Mouse (Mus musculus) forebrain, embryonic 16.5 days (tissue): ENCODE results near the gene Arhgef19. TPM values are rescaled to one million over a fixed set of nuclear protein-coding genes. Genes with fewer than 3 reads are reported as not detected.

ENCODE experiments used
- ATAC-seq: fragments of 200-750 bp; cut with Nextera tagmentation; 2 replicates; pipeline ENCODE4 v1.8.0; 2017; ENCODE audit warnings: mild to moderate bottlenecking, moderate library complexity
- H3K27ac ChIP-seq: fragments of 300-500 bp; sonication (generic); 2 replicates; pipeline ENCODE4 v1.5.1; 2014; ENCODE audit warnings: low read length, control low read depth
- H3K27me3 ChIP-seq: fragments of 300-500 bp; sonication (generic); replicated peaks from 2 replicates; pipeline ENCODE4 v1.6.1; 2014; ENCODE audit warnings: low read length; ENCODE audit not compliant: control insufficient read depth, insufficient read depth
- H3K36me3 ChIP-seq: fragments of 300-500 bp; sonication (generic); 2 replicates; pipeline ENCODE4 v1.6.1; 2014; ENCODE audit not compliant: control insufficient read depth, insufficient read depth
- H3K4me1 ChIP-seq: fragments of 300-500 bp; sonication (generic); replicated peaks from 2 replicates; pipeline ENCODE4 v1.6.1; 2014; ENCODE audit warnings: low read length; ENCODE audit not compliant: control insufficient read depth, insufficient read depth
- H3K4me2 ChIP-seq: fragments of 300-500 bp; sonication (generic); 2 replicates; pipeline ENCODE4 v1.6.1; 2014; ENCODE audit warnings: mild to moderate bottlenecking, low read length, control low read depth
- H3K4me3 ChIP-seq: fragments of 300-500 bp; sonication (generic); replicated peaks from 2 replicates; pipeline ENCODE4 v1.5.1; 2014; ENCODE audit warnings: mild to moderate bottlenecking, low read length, control low read depth
- H3K9ac ChIP-seq: fragments of 300-500 bp; sonication (generic); replicated peaks from 2 replicates; pipeline ENCODE4 v1.6.1; 2014; ENCODE audit warnings: low read depth, low read length, control low read depth
- H3K9me3 ChIP-seq: fragments of 300-500 bp; sonication (generic); 2 replicates; pipeline ENCODE4 v1.6.1; 2016; ENCODE audit warnings: low read length; ENCODE audit not compliant: control insufficient read depth
- WGBS: fragments of 180-500 bp; shearing (Covaris S2); extraction: QIAGEN DNeasy Blood & Tissue Kit; methylation state at CpG from one replicate; pipeline ENCODE4 v1.1.7; 2014; 5-methylcytosine and 5-hydroxymethylcytosine counted together
- polyA plus RNA-seq: library from polyadenylated mRNA; unstranded; fragments of >200 nt; fragmentation: Nextera tagmentation; extraction: Ambion mirVana; gene quantifications from 2 replicates; pipeline ENCODE4 v1.2.1, GENCODE M21; 2015

Gene Arhgef19
- 0.71 and 1.1 TPM in 2 replicates for polyA plus RNA-seq

DNA sequence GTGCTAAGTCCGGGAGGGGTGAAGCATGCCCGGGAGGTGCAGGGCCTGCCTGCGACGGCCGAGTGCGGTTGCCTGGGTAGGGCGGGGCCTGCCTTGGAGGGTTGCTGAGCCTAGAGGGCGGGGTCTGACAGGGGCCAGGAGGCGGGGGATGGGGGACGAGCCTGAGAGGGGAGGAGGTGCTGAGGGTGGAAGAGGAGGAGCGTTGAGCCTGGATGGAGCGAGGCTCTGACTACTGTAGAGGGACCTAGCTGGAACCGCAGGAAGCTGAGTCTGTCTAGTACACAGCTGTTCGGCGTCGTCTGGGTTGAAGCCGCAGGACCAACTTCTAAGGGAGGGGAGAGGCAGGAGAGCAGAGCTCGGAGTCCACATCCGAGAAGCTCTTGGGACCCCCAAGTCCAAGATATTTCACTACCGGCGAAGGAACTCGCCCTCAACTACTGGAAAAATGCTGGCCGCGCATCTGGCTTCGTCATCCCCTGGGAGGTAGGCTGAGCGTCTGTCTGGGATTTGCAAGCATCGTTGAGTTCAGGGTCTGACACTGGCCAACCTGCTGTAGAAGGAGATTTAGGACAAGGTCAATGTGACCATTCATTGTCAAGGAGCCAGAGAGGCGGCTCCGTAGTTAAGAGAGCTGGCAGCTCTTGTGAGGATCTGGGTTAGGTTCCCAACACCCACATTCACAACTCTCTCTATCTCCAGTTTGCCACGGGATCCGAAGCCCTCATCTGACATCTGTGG is at the start of gene Arhgef19:
Arhgef19 (plus strand) TSS at position 112 of the 738 bp plus-strand sequence.
- H3K4me1 ChIP-seq = peaks cover 26% of the 10 kb centered on the region
- peak; percentile 89 for ATAC-seq
- H3K4me3 ChIP-seq = peak within 1 kb of the TSS; percentile 37
- H3K4me2 ChIP-seq = peak within 1 kb of the TSS; percentile 56
- no peak within 1 kb of the TSS for H3K27ac ChIP-seq
- H3K9me3 ChIP-seq = no peaks in the 10 kb centered on the region
- H3K36me3 ChIP-seq = no peaks in the 10 kb centered on the region
- 2% methylated on average over 31 of the region's 31 CpGs for WGBS
- H3K27me3 ChIP-seq = peaks cover 14% of the 10 kb centered on the region
- peak within 1 kb of the TSS; percentile 23 for H3K9ac ChIP-seq

DNA sequence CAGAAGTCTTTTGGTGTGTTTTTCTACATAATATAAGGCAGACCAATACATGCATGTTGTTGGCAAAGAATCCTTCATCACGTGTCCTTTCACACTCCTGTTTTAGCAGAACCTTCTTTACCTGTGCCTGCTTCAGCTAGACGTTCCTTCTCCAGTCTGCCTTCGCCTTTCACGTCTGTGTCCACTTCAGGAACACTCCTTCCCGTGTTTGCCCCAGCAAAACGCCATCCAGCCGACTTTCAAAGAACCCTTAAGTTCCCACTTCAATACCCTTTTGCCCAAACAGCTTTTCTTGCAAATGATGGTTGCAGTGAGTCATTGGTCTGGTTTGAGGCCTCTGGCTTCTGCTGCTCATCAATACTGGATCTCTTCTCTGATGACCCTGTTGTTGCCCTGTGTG is 48.0 kb upstream of the Arhgef19 start:
- WGBS = 92% methylated on average over 7 of the region's 7 CpGs
- H3K4me3 ChIP-seq = no peak overlapping the region
- H3K27me3 ChIP-seq = no peaks in the 10 kb centered on the region
- no peak overlapping the region for H3K4me2 ChIP-seq
- no peak overlapping the region for H3K27ac ChIP-seq
- ATAC-seq = no peak
- peaks cover 8% of the 10 kb centered on the region for H3K36me3 ChIP-seq
- H3K9ac ChIP-seq = no peak overlapping the region
- no peaks in the 10 kb centered on the region for H3K4me1 ChIP-seq
- no peaks in the 10 kb centered on the region for H3K9me3 ChIP-seq

DNA sequence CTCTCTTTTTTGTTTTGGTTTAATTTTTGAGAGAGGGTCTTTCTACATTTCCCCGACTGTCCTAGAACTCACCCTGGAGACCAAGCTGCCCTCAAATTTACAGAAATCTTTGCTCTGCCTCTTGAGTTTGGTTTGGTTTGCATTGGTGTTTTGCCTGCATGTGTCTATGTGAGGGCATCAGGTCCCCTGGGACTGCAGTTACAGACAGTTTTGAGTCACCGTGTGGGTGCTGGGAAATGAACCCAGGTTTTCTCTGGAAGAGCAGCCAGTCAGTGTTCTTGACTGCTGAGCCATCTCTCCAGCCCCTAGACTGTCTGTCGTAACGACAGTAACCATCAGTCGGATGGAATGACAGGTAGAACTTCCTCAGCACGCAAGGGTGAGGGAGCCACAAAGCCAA is 44.7 kb upstream of the Arhgef19 start:
- Histone ChIP-seq H3K27ac (no peak overlapping the region), H3K4me3 (no peak overlapping the region), H3K9me3 (no peaks in the 10 kb centered on the region), H3K4me2 (no peak overlapping the region), H3K9ac (no peak overlapping the region), H3K27me3 (no peaks in the 10 kb centered on the region), H3K36me3 (peaks cover 18% of the 10 kb centered on the region), H3K4me1 (no peaks in the 10 kb centered on the region)
- ATAC-seq = no peak
- 90% methylated on average over 6 of the region's 6 CpGs for WGBS

DNA sequence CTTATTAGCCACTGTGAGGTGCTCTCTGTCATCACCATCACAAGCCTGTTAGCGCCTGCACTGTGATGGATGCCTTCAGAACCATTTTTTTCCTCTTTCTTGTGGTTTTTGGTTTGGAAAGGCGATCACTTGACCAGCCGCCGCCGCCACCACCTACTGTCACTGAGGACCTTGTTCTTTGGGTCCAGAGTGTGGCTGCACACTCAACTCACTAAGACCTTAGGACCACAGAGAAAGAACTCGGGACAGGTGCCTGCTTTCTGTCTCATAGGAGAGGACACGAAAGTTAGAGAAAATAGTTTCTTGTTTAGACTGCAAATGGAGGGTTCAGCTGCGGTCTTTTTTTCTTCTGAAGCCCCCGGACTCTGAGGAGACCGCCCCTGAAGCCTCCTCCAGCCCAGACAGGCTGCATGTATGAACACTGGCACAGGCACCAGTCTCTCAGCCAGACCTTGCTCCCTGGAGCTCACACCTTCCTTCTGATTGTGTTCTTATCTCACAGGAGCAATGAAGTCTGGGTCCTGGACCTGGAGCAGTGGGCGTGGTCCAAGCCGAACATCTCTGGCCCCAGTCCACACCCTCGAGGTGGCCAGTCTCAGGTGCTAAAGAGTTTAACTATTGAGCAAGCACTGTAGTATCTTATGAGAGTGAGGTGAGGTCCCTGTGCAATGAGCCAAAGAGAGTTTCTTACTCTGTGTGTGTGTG is 42.2 kb upstream of the Arhgef19 start:
- Histone ChIP-seq H3K9me3 (no peaks in the 10 kb centered on the region), H3K27me3 (no peaks in the 10 kb centered on the region), H3K4me2 (no peak overlapping the region), H3K36me3 (peaks cover 22% of the 10 kb centered on the region), H3K9ac (no peak overlapping the region), H3K4me3 (no peak overlapping the region), H3K4me1 (no peaks in the 10 kb centered on the region), H3K27ac (no peak overlapping the region)
- WGBS = 95% methylated on average over 13 of the region's 13 CpGs
- ATAC-seq = no peak

DNA sequence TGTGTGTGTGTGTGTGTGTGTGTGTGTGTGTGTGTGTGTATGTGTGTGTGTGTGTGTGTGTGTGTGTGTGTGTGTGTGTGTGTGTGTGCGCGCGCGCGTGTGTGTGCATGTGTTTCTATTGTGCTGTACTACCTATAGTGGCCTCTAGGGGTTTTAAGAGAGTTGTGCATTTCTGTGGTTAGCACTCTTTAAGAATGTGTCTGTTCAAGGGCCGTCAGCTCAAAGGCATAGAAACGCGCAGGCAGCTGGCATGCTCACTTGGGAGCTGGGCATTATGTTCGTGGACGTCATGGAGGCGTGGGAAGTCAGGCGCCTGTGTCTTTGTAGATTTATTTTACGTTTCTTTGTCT is 41.6 kb upstream of the Arhgef19 start:
- peaks cover 26% of the 10 kb centered on the region for H3K36me3 ChIP-seq
- no peaks in the 10 kb centered on the region for H3K27me3 ChIP-seq
- no peak overlapping the region for H3K27ac ChIP-seq
- WGBS = 93% methylated on average over 13 of the region's 13 CpGs
- no peaks in the 10 kb centered on the region for H3K9me3 ChIP-seq
- ATAC-seq = no peak
- no peak overlapping the region for H3K4me3 ChIP-seq
- H3K9ac ChIP-seq = no peak overlapping the region
- H3K4me1 ChIP-seq = no peaks in the 10 kb centered on the region
- no peak overlapping the region for H3K4me2 ChIP-seq

DNA sequence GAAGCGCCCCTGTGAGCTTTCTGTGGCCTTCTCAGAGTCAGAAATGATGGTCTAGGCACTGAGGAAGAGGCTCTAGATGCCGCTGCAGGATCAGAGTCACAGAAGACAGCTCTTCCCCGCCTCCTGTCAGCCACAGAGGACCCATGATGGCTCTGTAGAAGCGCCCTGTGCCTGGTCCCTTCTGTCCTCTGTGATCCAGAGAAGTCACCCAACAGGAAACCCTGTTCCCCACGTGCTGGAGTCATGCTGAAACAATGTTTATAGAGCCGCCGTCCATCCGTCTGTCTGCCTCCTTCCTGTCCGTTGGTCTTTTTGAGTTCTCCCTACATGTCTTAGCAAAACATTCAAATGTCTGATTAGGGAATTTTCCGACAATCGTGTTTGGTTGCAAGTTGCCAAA is 38.4 kb upstream of the Arhgef19 start:
- no peaks in the 10 kb centered on the region for H3K27me3 ChIP-seq
- no peak overlapping the region for H3K27ac ChIP-seq
- no peak for ATAC-seq
- no peaks in the 10 kb centered on the region for H3K4me1 ChIP-seq
- H3K4me3 ChIP-seq = no peak overlapping the region
- no peak overlapping the region for H3K9ac ChIP-seq
- H3K36me3 ChIP-seq = peaks cover 20% of the 10 kb centered on the region
- H3K4me2 ChIP-seq = no peak overlapping the region
- 86% methylated on average over 11 of the region's 11 CpGs for whole genome bisulfite sequencing
- no peaks in the 10 kb centered on the region for H3K9me3 ChIP-seq

DNA sequence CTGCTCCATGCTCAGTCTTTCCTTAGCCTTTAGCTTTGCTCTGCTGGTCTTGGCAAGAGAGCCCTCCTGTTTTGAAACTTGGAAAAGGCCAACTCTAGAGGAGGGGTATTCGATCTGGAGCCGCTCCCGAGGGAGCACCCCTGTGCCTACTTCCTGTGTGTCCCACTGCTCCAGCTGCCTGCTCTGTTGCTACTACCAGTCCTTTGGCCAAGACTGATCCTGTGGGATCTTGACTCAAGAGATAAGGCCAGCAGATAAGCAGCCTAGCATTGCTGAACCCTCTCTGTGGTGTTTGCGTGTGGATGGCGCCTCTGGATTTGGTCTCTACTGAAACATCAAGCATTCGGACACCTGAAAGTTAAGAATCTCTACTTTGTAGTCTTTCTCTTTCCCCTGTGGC is 37.1 kb upstream of the Arhgef19 start:
- no peak overlapping the region for H3K4me2 ChIP-seq
- H3K27ac ChIP-seq = no peak overlapping the region
- H3K4me1 ChIP-seq = no peaks in the 10 kb centered on the region
- H3K36me3 ChIP-seq = peaks cover 17% of the 10 kb centered on the region
- WGBS = 97% methylated on average over 6 of the region's 6 CpGs
- no peaks in the 10 kb centered on the region for H3K27me3 ChIP-seq
- ATAC-seq = no peak
- no peak overlapping the region for H3K4me3 ChIP-seq
- no peak overlapping the region for H3K9ac ChIP-seq
- no peaks in the 10 kb centered on the region for H3K9me3 ChIP-seq

DNA sequence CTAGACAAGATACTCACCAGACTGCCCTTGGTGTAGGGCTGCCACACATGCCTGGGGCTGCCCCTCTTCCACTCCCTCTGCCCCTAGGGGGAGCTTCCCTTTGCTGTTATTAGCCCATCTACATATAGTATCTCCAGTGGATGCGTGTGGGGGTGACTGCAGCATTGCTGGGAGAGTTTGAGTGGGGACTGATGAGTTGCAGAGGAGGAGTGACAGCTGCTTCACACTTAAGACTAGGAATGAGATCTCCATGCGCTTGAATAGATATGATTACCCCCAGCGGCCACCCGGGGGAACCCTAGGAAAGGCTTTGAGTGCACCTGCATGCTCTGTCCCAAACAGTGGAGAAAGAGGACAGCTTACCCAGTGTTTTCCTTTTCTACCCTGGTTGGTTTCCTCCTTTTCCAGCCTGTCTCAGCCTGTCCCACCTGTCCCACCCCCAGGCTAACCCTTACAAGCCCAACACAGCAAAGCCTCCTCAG is 34.7 kb upstream of the Arhgef19 start:
- Histone ChIP-seq H3K4me3 (no peak overlapping the region), H3K9me3 (no peaks in the 10 kb centered on the region), H3K4me2 (no peak overlapping the region), H3K27ac (no peak overlapping the region), H3K27me3 (no peaks in the 10 kb centered on the region), H3K4me1 (no peaks in the 10 kb centered on the region), H3K36me3 (peaks cover 8% of the 10 kb centered on the region), H3K9ac (no peak overlapping the region)
- ATAC-seq = no peak
- WGBS = 75% methylated on average over 4 of the region's 4 CpGs

DNA sequence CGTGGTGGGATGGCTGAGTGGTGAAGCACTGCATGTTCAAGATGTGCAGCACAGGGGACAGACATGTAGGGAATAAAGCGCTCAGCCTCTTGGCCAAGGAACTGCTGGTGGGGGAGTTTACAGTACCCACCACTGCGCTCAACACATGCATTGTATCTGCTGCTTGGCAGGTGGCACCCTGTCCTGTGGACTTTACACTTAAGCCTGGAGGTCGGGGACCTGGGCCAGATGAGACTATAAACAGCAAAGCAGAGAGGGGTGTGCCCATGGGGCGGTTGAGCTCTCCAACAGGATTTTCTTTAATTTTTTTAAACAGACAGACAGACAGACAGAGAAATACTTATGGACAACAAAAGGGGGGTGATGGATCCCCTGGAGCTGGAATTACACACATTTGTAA is 32.2 kb upstream of the Arhgef19 start:
- H3K27ac ChIP-seq = no peak overlapping the region
- H3K27me3 ChIP-seq = no peaks in the 10 kb centered on the region
- no peaks in the 10 kb centered on the region for H3K4me1 ChIP-seq
- H3K4me3 ChIP-seq = no peak overlapping the region
- no peak overlapping the region for H3K9ac ChIP-seq
- 91% methylated on average over 5 of the region's 5 CpGs for WGBS
- H3K36me3 ChIP-seq = peaks cover 4% of the 10 kb centered on the region; the same call in 1 of the 2 replicates
- ATAC-seq = no peak
- H3K9me3 ChIP-seq = no peaks in the 10 kb centered on the region
- no peak overlapping the region for H3K4me2 ChIP-seq
